Mouse (Mus musculus) embryonic fibroblast, embryonic 13.5 days (primary cell): ENCODE results near the gene Mrps12.

Source experiments
- CTCF ChIP-seq: IDR thresholded peaks from 2 replicates; pipeline ENCODE4 v1.5.1; 2011; ENCODE audit warnings: mild to moderate bottlenecking, control low read depth, low read length, moderate library complexity, borderline replicate concordance; ENCODE audit not compliant: insufficient read depth
- POLR2A ChIP-seq: IDR thresholded peaks from 2 replicates; pipeline ENCODE4 v1.6.1; 2011; ENCODE audit warnings: low read depth, mild to moderate bottlenecking, control low read depth, low read length, moderate library complexity

GRCm38 (mm10) chr7:28774164-28774563 is 32.5 kb upstream of the Mrps12 start:
- no peak for TF ChIP-seq CTCF
- TF ChIP-seq POLR2A, result no peak
